Mouse (Mus musculus) heart, postnatal 0 days (tissue): ENCODE data around the gene Emg1. TPM values are rescaled to one million over a fixed set of nuclear protein-coding genes. Genes with fewer than 3 reads are reported as not detected.

ENCODE experiments used
- ATAC-seq: fragments of 200-750 bp; cut with Nextera tagmentation; 2 replicates; pipeline ENCODE4 v1.8.0; 2017; ENCODE audit warnings: low read depth, moderate number of reproducible peaks, moderate library complexity; ENCODE audit not compliant: insufficient read depth
- DNase-seq: peaks from one replicate; pipeline ENCODE4 v3.0.0-alpha.2; 2016; ENCODE audit warnings: low spot score
- H3K27ac ChIP-seq: fragments of 300-500 bp; sonication (generic); 2 replicates; pipeline ENCODE4 v1.5.1; 2014; ENCODE audit warnings: low read depth, mild to moderate bottlenecking
- H3K27me3 ChIP-seq: fragments of 300-500 bp; sonication (generic); 2 replicates; pipeline ENCODE4 v1.6.1; 2014; ENCODE audit warnings: low read length, mixed read lengths; ENCODE audit not compliant: control insufficient read depth, insufficient read depth
- H3K36me3 ChIP-seq: fragments of 300-500 bp; sonication (generic); replicated peaks from 2 replicates; pipeline ENCODE4 v1.6.1; 2014; ENCODE audit warnings: low read length, mixed read lengths; ENCODE audit not compliant: control insufficient read depth, insufficient read depth
- H3K4me1 ChIP-seq: fragments of 300-500 bp; sonication (generic); 2 replicates; pipeline ENCODE4 v1.6.1; 2014; ENCODE audit warnings: antibody characterized with exemption; ENCODE audit not compliant: control insufficient read depth, insufficient read depth
- H3K4me2 ChIP-seq: fragments of 300-500 bp; sonication (generic); 2 replicates; pipeline ENCODE4 v1.6.1; 2014; ENCODE audit warnings: low read depth, mild to moderate bottlenecking, low read length, moderate library complexity
- H3K4me3 ChIP-seq: fragments of 300-500 bp; sonication (generic); 2 replicates; pipeline ENCODE4 v1.5.1; 2014; ENCODE audit warnings: low read depth, low read length
- H3K9ac ChIP-seq: fragments of 300-500 bp; sonication (generic); replicated peaks from 2 replicates; pipeline ENCODE4 v1.6.1; 2014; ENCODE audit warnings: low read depth, low read length, mixed read lengths
- H3K9me3 ChIP-seq: fragments of 300-500 bp; sonication (generic); replicated peaks from 2 replicates; pipeline ENCODE4 v1.6.1; 2016; ENCODE audit warnings: low read length; ENCODE audit not compliant: control insufficient read depth
- CTCF ChIP-seq: IDR thresholded peaks from 2 replicates; pipeline ENCODE4 v1.5.1; 2016; ENCODE audit warnings: antibody characterized with exemption, control low read depth, low read depth
- EP300 ChIP-seq: IDR thresholded peaks from 2 replicates; pipeline ENCODE4 v1.6.1; 2016; ENCODE audit warnings: antibody characterized with exemption, low read depth
- WGBS: fragments of 180-500 bp; shearing (Covaris S2); extraction: QIAGEN DNeasy Blood & Tissue Kit; methylation state at CpG from one replicate; pipeline ENCODE4 v1.1.7; 2014; 5-methylcytosine and 5-hydroxymethylcytosine counted together
- polyA plus RNA-seq: library from polyadenylated mRNA; unstranded; fragments of >200 nt; fragmentation: Nextera tagmentation; extraction: Ambion mirVana; gene quantifications from 2 replicates; pipeline ENCODE4 v1.2.1, GENCODE M21; 2015
- total RNA-seq: library from RNA; depleted of rRNA; stranded (reverse); fragments of >200 nt; gene quantifications from 2 replicates; pipeline ENCODE4 v1.2.3, GENCODE M21; 2014; ENCODE audit warnings: low replicate concordance

The Emg1 gene
- total and polyA plus RNA-seq, 2 experiments from 2014 or later: 85.6 to 106 TPM

DNA sequence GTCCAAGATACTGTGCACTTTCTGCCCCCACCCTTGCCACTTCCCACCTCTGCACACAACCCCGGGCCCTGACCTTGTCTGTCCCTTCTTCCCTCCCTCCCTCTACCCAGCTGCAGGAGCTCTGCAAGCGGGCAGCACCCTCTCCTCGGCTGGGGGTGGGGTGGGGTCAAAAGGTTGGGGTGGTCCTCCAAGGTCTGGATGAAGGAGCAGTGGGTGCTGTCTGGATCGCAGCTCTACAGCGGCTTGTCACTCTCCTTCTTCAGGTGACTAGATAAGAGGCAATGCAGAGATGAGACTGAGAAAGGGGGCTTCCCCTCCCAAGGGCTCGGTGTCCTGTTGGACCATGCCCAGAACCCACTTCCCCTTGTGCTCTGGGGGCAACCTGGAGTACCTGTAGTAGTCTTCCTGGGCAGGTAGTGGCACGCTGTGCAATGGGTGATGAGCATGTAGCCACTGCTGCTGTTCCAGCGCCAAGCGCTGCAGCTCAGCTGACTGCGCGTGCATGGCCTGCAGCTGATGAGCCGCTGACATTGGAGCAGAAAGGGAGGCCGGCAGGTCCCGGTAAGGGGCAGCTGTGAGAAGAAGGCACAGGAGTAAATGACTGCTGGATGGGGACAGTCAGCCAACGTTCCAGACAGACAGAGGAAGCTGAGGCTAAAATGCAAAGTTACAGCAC is 31.0 kb upstream of the Emg1 start:
- DNase-seq (no peak), ATAC-seq (no peak)
- Histone ChIP-seq H3K4me1 (peaks cover 9% of the 10 kb centered on the region; the same call in 1 of the 2 replicates), H3K4me3 (no peak overlapping the region), H3K9me3 (no peaks in the 10 kb centered on the region), H3K9ac (no peak overlapping the region), H3K27me3 (no peaks in the 10 kb centered on the region), H3K36me3 (peaks cover 26% of the 10 kb centered on the region), H3K4me2 (no peak overlapping the region), H3K27ac (no peak overlapping the region)
- TF ChIP-seq EP300 (no peak), CTCF (no peak)
- WGBS: 82% methylated on average over 15 of the region's 15 CpGs

- H3K4me2 ChIP-seq: peak overlapping the region; percentile 84
- ATAC-seq (no peak), DNase-seq (no peak)
- no peak for TF ChIP-seq EP300
- TF ChIP-seq CTCF: no peak
- peak overlapping the region; percentile 74 for H3K9ac ChIP-seq
- peak overlapping the region; percentile 64 for H3K4me3 ChIP-seq
- H3K36me3 ChIP-seq: peaks cover 16% of the 10 kb centered on the region
- no peaks in the 10 kb centered on the region for H3K9me3 ChIP-seq
- peak overlapping the region; percentile 98 for H3K27ac ChIP-seq
- no peaks in the 10 kb centered on the region for H3K27me3 ChIP-seq
- 77% methylated on average over 3 of the region's 3 CpGs for WGBS
- H3K4me1 ChIP-seq: peaks cover 9% of the 10 kb centered on the region; the same call in 1 of the 2 replicates
Measured at GRCm38 (mm10) chr6:124741842-124742241, 29.9 kb upstream of the Emg1 start.

DNA sequence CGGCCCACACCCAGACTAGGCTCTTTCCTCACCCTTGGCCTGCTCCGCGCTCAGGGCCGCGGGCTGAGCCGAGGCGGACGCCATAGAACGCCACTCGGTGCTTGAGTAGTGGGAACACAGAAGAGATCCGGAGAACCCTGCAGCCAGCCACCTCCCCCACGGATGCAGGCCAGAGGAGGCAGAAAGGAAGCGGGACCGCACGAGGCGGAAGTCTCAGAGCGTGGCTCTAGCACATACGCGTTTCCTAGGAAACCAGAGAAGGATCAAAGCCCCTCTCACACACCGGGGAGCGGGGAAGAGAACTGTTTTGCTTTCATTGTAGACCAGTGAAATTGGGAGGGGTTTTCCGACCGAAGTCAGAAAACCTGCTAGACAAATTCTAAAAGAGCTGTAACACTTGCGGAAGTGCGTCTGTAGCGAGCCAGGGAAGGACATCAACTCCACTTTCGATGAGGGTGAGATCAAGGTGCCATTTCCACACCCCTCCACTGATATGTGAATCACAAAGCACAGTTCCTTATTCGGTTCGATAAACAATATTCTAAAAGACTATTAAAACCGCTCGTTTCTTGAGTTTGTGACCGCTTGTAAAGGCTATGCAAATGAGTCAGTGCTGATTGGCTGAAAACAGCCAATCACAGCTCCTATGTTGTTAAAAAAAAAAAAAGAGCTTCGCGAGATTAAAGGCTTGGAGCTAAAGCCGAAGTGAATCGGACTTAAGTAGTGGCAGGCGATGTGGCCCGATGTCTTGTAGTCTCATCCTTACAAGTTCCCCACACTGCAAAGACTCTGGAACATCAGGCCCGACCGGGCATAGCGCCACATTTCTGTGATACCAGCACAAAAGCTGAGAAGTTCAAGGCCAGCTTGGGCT is 29.1 kb upstream of the Emg1 start, which contains the start of gene Grcc10:
Gene Grcc10, minus strand, starts transcription at position 487 of the 874 bp plus-strand sequence.
- Histone ChIP-seq H3K9me3 (no peaks in the 10 kb centered on the region), H3K4me2 (peak within 1 kb of the TSS; percentile 84), H3K4me3 (peak within 1 kb of the TSS; percentile 64), H3K4me1 (peaks cover 6% of the 10 kb centered on the region; the same call in 1 of the 2 replicates), H3K27ac (peak within 1 kb of the TSS; percentile 98), H3K9ac (peak within 1 kb of the TSS; percentile 74), H3K36me3 (peaks cover 16% of the 10 kb centered on the region), H3K27me3 (no peaks in the 10 kb centered on the region)
- ATAC-seq (peak; percentile 74), DNase-seq (peak; percentile 94)
- TF ChIP-seq CTCF: no peak
- TF ChIP-seq EP300: peak; percentile 82
- WGBS: under 1% methylated on average over 41 of the region's 41 CpGs

DNA sequence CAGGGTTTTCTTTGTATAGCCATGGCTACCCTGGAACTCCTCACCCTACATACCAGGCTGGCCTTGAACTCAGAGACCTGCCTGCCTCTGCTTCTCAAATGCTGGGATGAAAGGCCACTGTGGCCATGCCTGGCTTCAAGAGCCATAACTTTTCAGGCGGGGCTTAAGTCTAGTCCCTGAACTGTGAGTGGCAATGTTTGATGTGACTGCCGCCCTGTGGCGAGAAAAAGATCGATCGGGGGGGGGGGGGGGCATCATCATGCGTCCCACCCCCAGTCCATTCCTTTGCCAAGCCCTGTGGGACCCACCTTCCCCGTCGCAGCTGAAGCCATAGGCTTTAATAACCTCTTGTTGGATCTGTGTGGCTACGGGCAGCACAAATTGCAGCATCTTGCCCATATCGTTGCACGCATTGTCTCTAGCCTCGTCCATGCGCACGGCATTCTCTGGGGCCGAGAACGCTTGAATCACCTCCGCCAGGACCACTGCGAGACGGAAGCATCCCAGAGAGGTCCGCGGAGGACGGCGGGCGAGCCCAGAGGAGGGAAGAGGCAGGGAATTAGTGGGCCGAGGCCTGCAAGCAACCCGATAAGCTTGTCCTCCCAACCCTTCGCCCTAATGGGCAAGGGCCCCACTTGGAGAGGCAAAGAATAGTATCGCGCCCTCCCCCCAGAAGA is 28.4 kb upstream of the Emg1 start:
- DNase-seq: peak; percentile 67
- H3K36me3 ChIP-seq: peaks cover 16% of the 10 kb centered on the region
- peak overlapping the region; percentile 74 for H3K9ac ChIP-seq
- peak overlapping the region; percentile 84 for H3K4me2 ChIP-seq
- H3K27me3 ChIP-seq: no peaks in the 10 kb centered on the region
- TF ChIP-seq EP300 (no peak), CTCF (peak; percentile 56)
- H3K4me3 ChIP-seq: peak overlapping the region; percentile 64
- no peaks in the 10 kb centered on the region for H3K9me3 ChIP-seq
- under 1% methylated on average over 29 of the region's 29 CpGs for WGBS
- peak; percentile 37 for ATAC-seq
- peak overlapping the region; percentile 98 for H3K27ac ChIP-seq
- H3K4me1 ChIP-seq: peaks cover 5% of the 10 kb centered on the region; the same call in 1 of the 2 replicates

DNA sequence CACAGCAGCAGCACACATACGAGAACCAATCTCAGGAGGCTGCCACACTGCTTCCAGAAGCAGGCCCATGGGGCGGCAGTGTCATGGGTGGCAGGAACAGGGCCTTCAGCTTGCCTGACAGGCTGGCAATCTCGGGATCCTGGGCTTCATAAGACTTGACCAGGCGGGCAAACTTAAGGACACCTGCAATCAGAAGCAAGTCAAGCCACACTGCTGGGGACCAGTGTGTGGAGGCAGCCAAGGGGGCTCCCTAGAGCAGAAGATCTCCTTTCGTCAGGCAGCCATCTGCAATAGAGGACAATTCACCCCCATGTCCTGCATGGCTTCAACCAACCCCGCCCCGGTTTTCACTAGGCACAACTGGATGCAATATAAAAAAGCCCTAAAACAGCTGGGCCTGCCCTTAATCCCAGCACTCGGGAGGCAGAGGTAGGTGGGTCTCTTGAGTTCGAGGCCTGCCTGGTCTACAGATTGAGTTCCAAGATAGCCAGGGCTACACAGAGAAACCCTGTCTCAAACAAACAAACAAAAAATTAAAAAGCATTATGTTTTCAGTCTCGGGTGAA is 27.3 kb upstream of the Emg1 start:
- H3K27ac ChIP-seq: no peak overlapping the region
- no peak overlapping the region for H3K4me3 ChIP-seq
- ATAC-seq: no peak
- 87% methylated on average over 10 of the region's 10 CpGs for WGBS
- H3K27me3 ChIP-seq: no peaks in the 10 kb centered on the region
- TF ChIP-seq EP300: no peak
- TF ChIP-seq CTCF: no peak
- no peaks in the 10 kb centered on the region for H3K9me3 ChIP-seq
- peaks cover 12% of the 10 kb centered on the region for H3K36me3 ChIP-seq
- peaks cover 5% of the 10 kb centered on the region; the same call in 1 of the 2 replicates for H3K4me1 ChIP-seq
- no peak for DNase-seq
- H3K4me2 ChIP-seq: 0 out of 2 replicates have a peak overlapping the region, but pooled peaks have one; percentile 84
- no peak overlapping the region; the same call in 1 of the 2 replicates for H3K9ac ChIP-seq
